ENCODE assay signal across 14 mouse cellular contexts in genomic region chr11:94930151-94930550, GRCm38 (mm10). TPM values are rescaled to one million over a fixed set of nuclear protein-coding genes. Genes with fewer than 3 reads are reported as not detected.
DNase-seq lines count a peak whose midpoint lies in the region; ATAC-seq and TF ChIP-seq lines count a peak whose summit lies in the region.
"Had no signal": no experiment of that assay in that cellular context is flagged by ENCODE, and none has a peak within 500 bp of the region (broad histone marks: within the 10 kb centered on the region; RNA-seq: fewer than 3 reads in every experiment).

No protein-coding gene starts in this region.

- ATAC-seq in intestine, embryonic 14.5 days (replicated peaks; ENCODE audit: low FRiP score, low TSS enrichment, low read depth) = no peak
- ATAC-seq in intestine, postnatal 0 days = no peak
- no peak for ATAC-seq in embryonic facial prominence, embryonic 14.5 days (ENCODE audit: low read depth)
- ATAC-seq in midbrain, embryonic 16.5 days = no peak
- ATAC-seq: midbrain, embryonic 15.5 days had no signal

- 31% methylated on average over 4 of the region's 4 CpGs for WGBS in intestine, embryonic 14.5 days
- WGBS in intestine, postnatal 0 days = 59% methylated on average over 4 of the region's 4 CpGs
- 30% methylated on average over 4 of the region's 4 CpGs for WGBS in embryonic facial prominence, embryonic 14.5 days
- 62% methylated on average over 4 of the region's 4 CpGs for WGBS in midbrain, embryonic 16.5 days

- H3K4me3 ChIP-seq in intestine, embryonic 14.5 days (ENCODE audit: low read depth, low read length) = no peak overlapping the region
- H3K4me3 ChIP-seq in intestine, postnatal 0 days (ENCODE audit: low read depth, low read length) = no peak overlapping the region
- no peak overlapping the region for H3K4me3 ChIP-seq in embryonic facial prominence, embryonic 14.5 days (ENCODE audit: low read depth, low read length)
- H3K4me3 ChIP-seq in midbrain, embryonic 16.5 days (ENCODE audit: low read depth, low read length) = no peak overlapping the region
- H3K4me3 ChIP-seq: forebrain, embryonic 12.5 days; hindbrain, embryonic 15.5 days; midbrain, embryonic 15.5 days had no signal

- DNase-seq in intestine, embryonic 14.5 days (ENCODE audit: low spot score) = no peak
- DNase-seq in NIH3T3 (ENCODE audit: low read depth) = peak; percentile 33
- DNase-seq in embryonic facial prominence, embryonic 14.5 days (ENCODE audit: low spot score) = peak; percentile 6
- DNase-seq in mesoderm, embryonic 11.5 days (ENCODE audit: low read depth, low spot score) = peak; percentile 30
- DNase-seq in testis, postnatal 10 days (ENCODE audit: low spot score) = no peak
- DNase-seq: cerebellum, postnatal 14 days; gastrocnemius, postnatal 25 days; thymus, adult 2 months had no signal

- H3K36me3 ChIP-seq in intestine, embryonic 14.5 days (ENCODE audit: control insufficient read depth, insufficient read depth, low read length) = no peaks in the 10 kb centered on the region
- H3K36me3 ChIP-seq in intestine, postnatal 0 days (ENCODE audit: control insufficient read depth, insufficient read depth) = no peaks in the 10 kb centered on the region
- no peaks in the 10 kb centered on the region for H3K36me3 ChIP-seq in embryonic facial prominence, embryonic 14.5 days (ENCODE audit: control insufficient read depth, insufficient read depth, low read length)
- H3K36me3 ChIP-seq in midbrain, embryonic 16.5 days (ENCODE audit: control insufficient read depth, insufficient read depth, low read length) = no peaks in the 10 kb centered on the region
- H3K36me3 ChIP-seq: forebrain, embryonic 12.5 days; hindbrain, embryonic 15.5 days; midbrain, embryonic 15.5 days had no signal

- H3K27ac ChIP-seq in intestine, embryonic 14.5 days (ENCODE audit: low read depth) = peak overlapping the region; percentile 98
- no peak overlapping the region for H3K27ac ChIP-seq in intestine, postnatal 0 days (ENCODE audit: low read depth, low read length)
- peak overlapping the region; percentile 94 for H3K27ac ChIP-seq in embryonic facial prominence, embryonic 14.5 days (replicated peaks; ENCODE audit: low read depth, low read length)
- H3K27ac ChIP-seq in midbrain, embryonic 16.5 days (ENCODE audit: low read length) = no peak overlapping the region
- H3K27ac ChIP-seq: forebrain, embryonic 12.5 days; hindbrain, embryonic 15.5 days; midbrain, embryonic 15.5 days had no signal

- H3K4me2 ChIP-seq in intestine, embryonic 14.5 days (ENCODE audit: low read length) = peak overlapping the region; percentile 42; the same call in 1 of the 2 replicates
- no peak overlapping the region for H3K4me2 ChIP-seq in intestine, postnatal 0 days (replicated peaks; ENCODE audit: low read depth)
- no peak overlapping the region for H3K4me2 ChIP-seq in embryonic facial prominence, embryonic 14.5 days (ENCODE audit: low read depth, low read length)
- H3K4me2 ChIP-seq in midbrain, embryonic 16.5 days (ENCODE audit: low read length) = no peak overlapping the region
- H3K4me2 ChIP-seq: forebrain, embryonic 12.5 days; hindbrain, embryonic 15.5 days; midbrain, embryonic 15.5 days had no signal

- no peak for TF ChIP-seq CTCF in intestine, postnatal 0 days (IDR thresholded peaks at IDR 0.05; ENCODE audit: low read depth)

- H3K4me1 ChIP-seq in intestine, embryonic 14.5 days (replicated peaks; ENCODE audit: control insufficient read depth, insufficient read depth, low read length) = peaks cover 64% of the 10 kb centered on the region
- peaks cover 3% of the 10 kb centered on the region; the same call in 1 of the 2 replicates for H3K4me1 ChIP-seq in intestine, postnatal 0 days (replicated peaks; ENCODE audit: control insufficient read depth, insufficient read depth, low read length)
- H3K4me1 ChIP-seq in embryonic facial prominence, embryonic 14.5 days (ENCODE audit: control insufficient read depth, insufficient read depth, low read length) = peaks cover 59% of the 10 kb centered on the region
- H3K4me1 ChIP-seq in midbrain, embryonic 16.5 days (ENCODE audit: control insufficient read depth, insufficient read depth, low read length) = no peaks in the 10 kb centered on the region

- no peak overlapping the region for H3K9ac ChIP-seq in intestine, embryonic 14.5 days (ENCODE audit: low read length)
- H3K9ac ChIP-seq in intestine, postnatal 0 days (ENCODE audit: low read depth, low read length) = no peak overlapping the region
- no peak overlapping the region for H3K9ac ChIP-seq in embryonic facial prominence, embryonic 14.5 days (ENCODE audit: low read depth, low read length)
- no peak overlapping the region for H3K9ac ChIP-seq in midbrain, embryonic 16.5 days (ENCODE audit: low read depth, low read length)
- H3K9ac ChIP-seq: forebrain, embryonic 12.5 days; hindbrain, embryonic 15.5 days; midbrain, embryonic 15.5 days had no signal

- H3K9me3 ChIP-seq in intestine, embryonic 14.5 days (ENCODE audit: control insufficient read depth, low read length) = no peaks in the 10 kb centered on the region
- H3K9me3 ChIP-seq in intestine, postnatal 0 days (ENCODE audit: control insufficient read depth) = no peaks in the 10 kb centered on the region
- no peaks in the 10 kb centered on the region for H3K9me3 ChIP-seq in embryonic facial prominence, embryonic 14.5 days (ENCODE audit: control insufficient read depth, low read length)
- no peaks in the 10 kb centered on the region for H3K9me3 ChIP-seq in midbrain, embryonic 16.5 days (replicated peaks; ENCODE audit: control insufficient read depth, low read length, poor library complexity, severe bottlenecking)
- H3K9me3 ChIP-seq: forebrain, embryonic 12.5 days; hindbrain, embryonic 15.5 days; midbrain, embryonic 15.5 days had no signal

- no peaks in the 10 kb centered on the region for H3K27me3 ChIP-seq in intestine, embryonic 14.5 days (replicated peaks; ENCODE audit: control insufficient read depth, insufficient read depth, low read length)
- H3K27me3 ChIP-seq in intestine, postnatal 0 days (replicated peaks; ENCODE audit: control insufficient read depth, insufficient read depth, low read length) = peaks cover 3% of the 10 kb centered on the region; the same call in 1 of the 2 replicates
- H3K27me3 ChIP-seq in embryonic facial prominence, embryonic 14.5 days (replicated peaks; ENCODE audit: control insufficient read depth, insufficient read depth, low read length) = no peaks in the 10 kb centered on the region
- H3K27me3 ChIP-seq in midbrain, embryonic 16.5 days (ENCODE audit: control insufficient read depth, insufficient read depth, low read depth, low read length) = peaks cover 16% of the 10 kb centered on the region

RNA-seq across cellular contexts. Expression of gene Col1a1, which starts 5.9 kb away (rescaled TPM):
- polyA plus RNA-seq in intestine, embryonic 14.5 days (2014; fragmentation: Nextera tagmentation; extraction: Ambion mirVana) = 841 and 905 TPM in 2 replicates
- polyA plus RNA-seq in intestine, postnatal 0 days (2015; fragmentation: Nextera tagmentation; extraction: Ambion mirVana) = 338 and 367 TPM in 2 replicates
- 3,653 and 4,731 TPM in 2 replicates for polyA plus RNA-seq in embryonic facial prominence, embryonic 14.5 days (2014; fragmentation: Nextera tagmentation; extraction: Ambion mirVana)
- polyA plus RNA-seq in midbrain, embryonic 16.5 days (2015; fragmentation: Nextera tagmentation; extraction: Ambion mirVana) = 58.1 and 84.6 TPM in 2 replicates

RNA-seq across cellular contexts. Expression of gene Hils1, which starts 37.2 kb away (rescaled TPM):
- polyA plus RNA-seq in intestine, embryonic 14.5 days (2014; fragmentation: Nextera tagmentation; extraction: Ambion mirVana) = not detected in 2 replicates
- polyA plus RNA-seq in intestine, postnatal 0 days (2015; fragmentation: Nextera tagmentation; extraction: Ambion mirVana) = not detected in 2 replicates
- polyA plus RNA-seq in embryonic facial prominence, embryonic 14.5 days (2014; fragmentation: Nextera tagmentation; extraction: Ambion mirVana) = 0.25 and 0.61 TPM in 2 replicates
- not detected in 2 replicates for polyA plus RNA-seq in midbrain, embryonic 16.5 days (2015; fragmentation: Nextera tagmentation; extraction: Ambion mirVana)
- polyA plus RNA-seq: brain, embryonic 14.5 days; forebrain, embryonic 12.5 days; hindbrain, embryonic 15.5 days; midbrain, embryonic 15.5 days had no signal

RNA-seq across cellular contexts. Expression of gene Sgca, which starts 46.0 kb away (rescaled TPM):
- polyA plus RNA-seq in intestine, embryonic 14.5 days (2014; fragmentation: Nextera tagmentation; extraction: Ambion mirVana) = 0.22 TPM in 1 of 2 replicates, not detected in the other
- polyA plus RNA-seq in intestine, postnatal 0 days (2015; fragmentation: Nextera tagmentation; extraction: Ambion mirVana) = 0.18 and 0.55 TPM in 2 replicates
- 18.6 and 19.5 TPM in 2 replicates for polyA plus RNA-seq in embryonic facial prominence, embryonic 14.5 days (2014; fragmentation: Nextera tagmentation; extraction: Ambion mirVana)
- polyA plus RNA-seq in midbrain, embryonic 16.5 days (2015; fragmentation: Nextera tagmentation; extraction: Ambion mirVana) = 0.20 TPM in 1 of 2 replicates, not detected in the other
- polyA plus RNA-seq: forebrain, embryonic 12.5 days; midbrain, embryonic 15.5 days had no signal

Comparison
In these comparisons a context has a peak if more than half of its experiments do, and no peak if none do; other contexts are left out.
1. H3K27ac ChIP-seq: peak in intestine, embryonic 14.5 days (single experiment) and embryonic facial prominence, embryonic 14.5 days (single experiment); none in intestine, postnatal 0 days (single experiment) and midbrain, embryonic 16.5 days (single experiment).
2. DNase-seq: peak in NIH3T3 (single experiment), embryonic facial prominence, embryonic 14.5 days (single experiment) and mesoderm, embryonic 11.5 days (single experiment); none in intestine, embryonic 14.5 days (single experiment) and testis, postnatal 10 days (single experiment).
3. RNA of gene Sgca, which starts 46.0 kb away (polyA plus RNA-seq): 18.6 to 19.5 TPM in embryonic facial prominence, embryonic 14.5 days; 0.18 to 0.55 TPM in intestine, postnatal 0 days, 0.20 TPM in midbrain, embryonic 16.5 days and 0.22 TPM in intestine, embryonic 14.5 days; every median in the first group is over 10 times any median in the second.